Mouse (Mus musculus): Measurements from ENCODE around the gene Fars2. TPM values are rescaled to one million over a fixed set of nuclear protein-coding genes. Genes with fewer than 3 reads are reported as not detected.

The Fars2 gene
- polyA plus RNA-seq, 1 experiment from 2014 or later: 33.0 TPM

DNA sequence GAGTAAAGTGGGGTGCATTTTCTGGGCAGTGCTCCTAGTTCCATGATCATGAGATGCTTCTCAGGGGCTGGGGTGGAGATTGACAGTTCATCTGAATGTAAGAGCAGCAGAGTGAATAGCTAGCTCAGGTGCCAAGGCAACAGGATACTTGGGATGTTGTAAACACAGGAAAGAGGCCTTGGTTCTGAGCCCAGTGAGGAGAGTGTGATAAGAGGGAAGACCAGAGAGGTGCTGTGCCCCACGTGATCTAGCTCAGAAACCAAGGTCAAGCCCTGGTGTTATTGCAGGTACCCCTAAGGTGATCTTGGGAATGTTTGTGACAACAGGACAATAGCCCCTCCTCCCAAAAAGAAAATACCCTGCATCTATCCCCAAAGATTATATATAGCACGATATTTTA lies 372.2 kb downstream of the Fars2 start:
- Histone ChIP-seq H3K9me3 (ENCODE audit: control insufficient read depth, low read length) (no peaks in the 10 kb centered on the region), H3K27ac (replicated peaks; ENCODE audit: low read depth, low read length) (no peak overlapping the region), H3K27me3 (ENCODE audit: control insufficient read depth, insufficient read depth, low read length) (no peaks in the 10 kb centered on the region), H3K9ac (replicated peaks; ENCODE audit: low read length) (no peak overlapping the region), H3K4me3 (replicated peaks; ENCODE audit: low read depth, low read length) (no peak overlapping the region), H3K36me3 (ENCODE audit: control insufficient read depth, insufficient read depth, low read length) (no peaks in the 10 kb centered on the region), H3K4me1 (ENCODE audit: control insufficient read depth, insufficient read depth, low read length) (peaks cover 6% of the 10 kb centered on the region; the same call in 1 of the 2 replicates), H3K4me2 (ENCODE audit: low read length) (no peak overlapping the region)
- ATAC-seq (ENCODE audit: low FRiP score, low TSS enrichment): no peak
- no peak for DNase-seq
- WGBS: 86% methylated on average over 2 of the region's 2 CpGs

DNA sequence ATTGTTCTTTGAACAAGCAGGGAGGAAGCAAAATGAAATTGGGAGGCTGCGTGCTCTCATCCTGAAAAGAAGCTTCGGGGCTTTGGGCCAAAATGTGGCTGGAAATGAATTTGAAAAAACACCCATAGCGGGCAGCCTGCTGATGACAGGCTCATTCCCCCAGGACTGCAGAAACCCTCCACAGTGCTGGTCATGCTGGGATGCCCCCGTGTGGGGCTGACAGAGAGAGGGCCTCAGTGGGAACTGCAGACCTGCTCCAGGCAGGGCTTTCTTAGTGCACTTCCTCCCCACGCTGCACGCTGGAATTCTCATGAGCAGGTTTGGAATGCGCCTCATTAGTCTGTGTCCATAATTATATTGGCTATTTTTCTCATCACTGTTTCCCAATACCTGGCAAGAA lies 373.4 kb downstream of the Fars2 start:
- ATAC-seq (ENCODE audit: low FRiP score, low TSS enrichment): no peak
- Histone ChIP-seq H3K4me3 (replicated peaks; ENCODE audit: low read depth, low read length) (no peak overlapping the region), H3K27ac (replicated peaks; ENCODE audit: low read depth, low read length) (no peak overlapping the region), H3K36me3 (ENCODE audit: control insufficient read depth, insufficient read depth, low read length) (no peaks in the 10 kb centered on the region), H3K4me2 (ENCODE audit: low read length) (no peak overlapping the region), H3K9me3 (ENCODE audit: control insufficient read depth, low read length) (no peaks in the 10 kb centered on the region), H3K4me1 (ENCODE audit: control insufficient read depth, insufficient read depth, low read length) (peaks cover 6% of the 10 kb centered on the region; the same call in 1 of the 2 replicates), H3K9ac (replicated peaks; ENCODE audit: low read length) (no peak overlapping the region), H3K27me3 (ENCODE audit: control insufficient read depth, insufficient read depth, low read length) (no peaks in the 10 kb centered on the region)
- 53% methylated on average over 7 of the region's 7 CpGs for WGBS
- peak; percentile 30 for DNase-seq

DNA sequence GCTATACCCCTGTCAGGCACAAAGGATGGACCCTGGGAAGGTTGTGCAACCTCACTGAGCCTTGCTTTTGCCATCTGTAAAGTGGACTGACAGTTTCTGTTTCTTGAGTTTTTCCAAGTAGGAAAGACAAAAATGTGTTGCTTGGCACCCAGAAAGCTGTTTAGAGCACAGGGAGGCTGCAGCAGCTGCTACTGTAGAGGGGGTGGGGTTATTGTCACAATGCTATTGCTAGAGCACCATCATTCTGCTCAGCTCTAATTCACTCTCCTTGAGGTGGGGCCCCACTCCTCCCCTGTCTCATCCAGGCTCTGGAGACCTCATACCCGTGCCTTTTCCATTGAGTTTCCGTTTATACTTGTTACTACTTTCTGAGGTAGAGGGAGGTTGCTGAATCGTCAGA lies 375.2 kb downstream of the Fars2 start:
- H3K4me1 ChIP-seq (ENCODE audit: control insufficient read depth, insufficient read depth, low read length): peaks cover 6% of the 10 kb centered on the region; the same call in 1 of the 2 replicates
- H3K9ac ChIP-seq (replicated peaks; ENCODE audit: low read length): no peak overlapping the region
- no peaks in the 10 kb centered on the region for H3K36me3 ChIP-seq (ENCODE audit: control insufficient read depth, insufficient read depth, low read length)
- H3K9me3 ChIP-seq (ENCODE audit: control insufficient read depth, low read length): no peaks in the 10 kb centered on the region
- H3K4me3 ChIP-seq (replicated peaks; ENCODE audit: low read depth, low read length): no peak overlapping the region
- no peaks in the 10 kb centered on the region for H3K27me3 ChIP-seq (ENCODE audit: control insufficient read depth, insufficient read depth, low read length)
- WGBS: 84% methylated on average over 3 of the region's 3 CpGs
- ATAC-seq (ENCODE audit: low FRiP score, low TSS enrichment) (no peak), DNase-seq (no peak)
- H3K27ac ChIP-seq (replicated peaks; ENCODE audit: low read depth, low read length): no peak overlapping the region
- H3K4me2 ChIP-seq (ENCODE audit: low read length): no peak overlapping the region

DNA sequence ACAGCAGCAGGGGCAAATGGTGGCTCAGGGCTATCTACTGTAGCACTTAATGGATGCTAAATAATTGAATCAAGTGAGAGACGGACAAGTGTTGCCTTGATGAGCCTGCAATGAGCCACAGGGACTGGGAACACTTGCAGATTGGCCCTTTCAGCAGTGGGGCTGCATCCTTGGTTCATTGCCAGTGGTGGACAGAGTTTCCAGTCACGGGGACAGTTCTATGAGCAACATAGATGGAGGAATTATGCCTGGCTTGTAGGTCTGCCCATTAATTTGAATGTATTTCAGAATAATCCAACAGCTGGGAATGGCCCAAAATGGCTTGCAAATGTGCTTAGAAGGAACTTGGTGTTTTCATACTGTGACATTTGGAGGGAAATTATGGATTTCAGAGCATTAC lies 376.1 kb downstream of the Fars2 start:
- Histone ChIP-seq H3K9me3 (ENCODE audit: control insufficient read depth, low read length) (no peaks in the 10 kb centered on the region), H3K36me3 (ENCODE audit: control insufficient read depth, insufficient read depth, low read length) (no peaks in the 10 kb centered on the region), H3K27ac (replicated peaks; ENCODE audit: low read depth, low read length) (no peak overlapping the region), H3K9ac (replicated peaks; ENCODE audit: low read length) (no peak overlapping the region), H3K27me3 (ENCODE audit: control insufficient read depth, insufficient read depth, low read length) (no peaks in the 10 kb centered on the region), H3K4me3 (replicated peaks; ENCODE audit: low read depth, low read length) (no peak overlapping the region), H3K4me1 (ENCODE audit: control insufficient read depth, insufficient read depth, low read length) (peaks cover 6% of the 10 kb centered on the region; the same call in 1 of the 2 replicates), H3K4me2 (ENCODE audit: low read length) (no peak overlapping the region)
- 52% methylated on average over 2 of the region's 2 CpGs for WGBS
- no peak for ATAC-seq (ENCODE audit: low FRiP score, low TSS enrichment)
- peak; percentile 17 for DNase-seq

DNA sequence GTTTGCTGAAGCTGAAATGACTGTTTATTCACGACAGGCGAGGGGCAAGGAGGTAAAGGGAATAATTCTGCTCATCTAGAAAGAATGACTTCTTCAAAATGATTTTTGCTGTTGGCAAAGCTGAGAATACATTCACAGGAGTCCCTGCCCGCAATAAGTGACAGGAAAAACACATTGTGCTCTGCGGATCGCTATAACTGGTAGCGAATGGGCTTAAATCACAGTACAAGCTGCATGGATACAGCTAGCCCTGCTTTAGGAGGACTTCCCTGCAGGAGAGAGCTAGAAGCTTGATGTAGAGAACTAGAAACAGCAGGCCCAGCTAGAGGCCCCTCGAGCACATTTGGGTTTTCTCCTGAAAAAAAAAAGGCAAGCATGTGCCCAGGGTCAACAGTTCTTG lies 376.6 kb downstream of the Fars2 start:
- 88% methylated on average over 7 of the region's 7 CpGs for WGBS
- peaks cover 6% of the 10 kb centered on the region; the same call in 1 of the 2 replicates for H3K4me1 ChIP-seq (ENCODE audit: control insufficient read depth, insufficient read depth, low read length)
- H3K9ac ChIP-seq (replicated peaks; ENCODE audit: low read length): no peak overlapping the region
- no peak for ATAC-seq (ENCODE audit: low FRiP score, low TSS enrichment)
- no peaks in the 10 kb centered on the region for H3K27me3 ChIP-seq (ENCODE audit: control insufficient read depth, insufficient read depth, low read length)
- H3K4me2 ChIP-seq (ENCODE audit: low read length): no peak overlapping the region
- H3K9me3 ChIP-seq (ENCODE audit: control insufficient read depth, low read length): no peaks in the 10 kb centered on the region
- no peak for DNase-seq
- no peak overlapping the region for H3K27ac ChIP-seq (replicated peaks; ENCODE audit: low read depth, low read length)
- no peaks in the 10 kb centered on the region for H3K36me3 ChIP-seq (ENCODE audit: control insufficient read depth, insufficient read depth, low read length)
- no peak overlapping the region for H3K4me3 ChIP-seq (replicated peaks; ENCODE audit: low read depth, low read length)

DNA sequence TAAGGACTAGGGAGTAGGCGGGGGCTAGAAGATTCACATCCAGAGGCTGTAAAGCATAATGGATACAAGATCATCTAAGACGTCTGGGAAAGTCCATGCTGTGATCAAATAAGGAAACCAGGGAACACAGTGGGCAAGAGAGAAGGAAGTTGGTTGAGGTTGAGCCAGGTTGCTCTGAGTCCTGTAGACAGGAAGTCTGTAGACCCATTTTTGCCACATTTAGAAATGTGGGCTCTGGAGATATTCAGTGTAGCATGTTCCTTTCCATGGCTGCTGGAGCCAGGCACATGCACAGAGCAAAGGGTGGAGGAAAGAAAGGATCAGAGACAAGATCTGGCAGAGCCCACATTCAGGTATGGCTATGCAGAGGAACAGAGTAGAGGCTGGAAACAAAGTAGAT lies 378.8 kb downstream of the Fars2 start:
- H3K9ac ChIP-seq (replicated peaks; ENCODE audit: low read length): no peak overlapping the region
- 92% methylated on average over 2 of the region's 2 CpGs for WGBS
- H3K36me3 ChIP-seq (ENCODE audit: control insufficient read depth, insufficient read depth, low read length): no peaks in the 10 kb centered on the region
- ATAC-seq (ENCODE audit: low FRiP score, low TSS enrichment) (no peak), DNase-seq (no peak)
- no peaks in the 10 kb centered on the region for H3K27me3 ChIP-seq (ENCODE audit: control insufficient read depth, insufficient read depth, low read length)
- no peak overlapping the region for H3K4me3 ChIP-seq (replicated peaks; ENCODE audit: low read depth, low read length)
- H3K27ac ChIP-seq (replicated peaks; ENCODE audit: low read depth, low read length): no peak overlapping the region
- no peak overlapping the region for H3K4me2 ChIP-seq (ENCODE audit: low read length)
- no peaks in the 10 kb centered on the region for H3K4me1 ChIP-seq (ENCODE audit: control insufficient read depth, insufficient read depth, low read length)
- H3K9me3 ChIP-seq (ENCODE audit: control insufficient read depth, low read length): no peaks in the 10 kb centered on the region

DNA sequence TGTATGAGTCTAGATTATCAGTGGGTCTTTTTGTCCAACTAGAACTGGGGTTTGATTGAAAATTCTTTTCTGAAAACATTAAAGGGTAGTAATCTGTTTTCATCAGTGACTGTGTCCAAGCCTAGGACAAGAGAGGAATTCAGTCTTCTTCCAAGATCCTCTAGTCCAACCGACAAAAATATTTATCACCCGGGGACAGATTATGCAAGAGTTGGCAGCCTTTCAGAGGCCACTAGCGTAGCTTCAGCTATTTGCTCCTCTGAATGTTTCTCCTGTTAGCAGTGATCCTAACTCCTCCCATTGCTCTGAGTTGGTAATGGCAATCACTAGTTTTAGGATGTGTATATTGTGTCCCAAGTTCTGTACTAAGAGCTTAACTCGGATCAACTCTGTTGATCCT lies 380.1 kb downstream of the Fars2 start:
- no peak overlapping the region for H3K4me3 ChIP-seq (replicated peaks; ENCODE audit: low read depth, low read length)
- WGBS: 80% methylated on average over 4 of the region's 4 CpGs
- H3K4me1 ChIP-seq (ENCODE audit: control insufficient read depth, insufficient read depth, low read length): no peaks in the 10 kb centered on the region
- no peak for DNase-seq
- no peaks in the 10 kb centered on the region for H3K27me3 ChIP-seq (ENCODE audit: control insufficient read depth, insufficient read depth, low read length)
- no peak for ATAC-seq (ENCODE audit: low FRiP score, low TSS enrichment)
- no peaks in the 10 kb centered on the region for H3K9me3 ChIP-seq (ENCODE audit: control insufficient read depth, low read length)
- H3K4me2 ChIP-seq (ENCODE audit: low read length): no peak overlapping the region
- no peak overlapping the region for H3K27ac ChIP-seq (replicated peaks; ENCODE audit: low read depth, low read length)
- no peak overlapping the region for H3K9ac ChIP-seq (replicated peaks; ENCODE audit: low read length)
- H3K36me3 ChIP-seq (ENCODE audit: control insufficient read depth, insufficient read depth, low read length): no peaks in the 10 kb centered on the region

DNA sequence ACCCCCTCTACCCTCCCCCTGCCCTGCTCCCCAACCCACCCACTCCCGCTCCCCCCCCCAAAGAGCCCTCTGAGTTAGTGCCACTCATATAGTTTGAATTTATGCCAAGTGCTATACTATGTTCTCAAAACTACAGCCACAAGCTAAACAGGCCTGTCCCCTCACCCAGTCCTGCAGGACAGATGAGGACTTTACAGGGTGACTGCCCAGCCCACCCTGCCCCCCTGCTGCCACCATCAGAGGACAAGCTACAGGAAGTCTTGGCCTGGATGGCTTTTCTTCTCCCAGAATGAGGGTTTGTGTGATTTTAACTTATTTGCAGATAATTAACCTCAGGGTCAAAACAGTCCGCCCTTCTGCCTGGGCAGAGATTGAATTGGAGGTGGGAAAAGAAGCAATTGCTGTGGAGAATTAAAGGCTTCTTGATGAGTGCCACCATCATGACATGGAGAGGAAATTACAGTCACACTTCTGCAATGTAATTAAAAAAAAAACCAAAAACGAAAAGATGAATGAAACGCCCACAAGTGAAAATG lies 383.2 kb downstream of the Fars2 start:
- Histone ChIP-seq H3K9ac (replicated peaks; ENCODE audit: low read length) (no peak overlapping the region), H3K4me1 (ENCODE audit: control insufficient read depth, insufficient read depth, low read length) (no peaks in the 10 kb centered on the region), H3K9me3 (ENCODE audit: control insufficient read depth, low read length) (no peaks in the 10 kb centered on the region), H3K4me2 (ENCODE audit: low read length) (no peak overlapping the region), H3K36me3 (ENCODE audit: control insufficient read depth, insufficient read depth, low read length) (no peaks in the 10 kb centered on the region), H3K27ac (replicated peaks; ENCODE audit: low read depth, low read length) (no peak overlapping the region), H3K4me3 (replicated peaks; ENCODE audit: low read depth, low read length) (no peak overlapping the region), H3K27me3 (ENCODE audit: control insufficient read depth, insufficient read depth, low read length) (no peaks in the 10 kb centered on the region)
- DNase-seq: no peak
- WGBS: 81% methylated on average over 4 of the region's 4 CpGs
- ATAC-seq (ENCODE audit: low FRiP score, low TSS enrichment): no peak

DNA sequence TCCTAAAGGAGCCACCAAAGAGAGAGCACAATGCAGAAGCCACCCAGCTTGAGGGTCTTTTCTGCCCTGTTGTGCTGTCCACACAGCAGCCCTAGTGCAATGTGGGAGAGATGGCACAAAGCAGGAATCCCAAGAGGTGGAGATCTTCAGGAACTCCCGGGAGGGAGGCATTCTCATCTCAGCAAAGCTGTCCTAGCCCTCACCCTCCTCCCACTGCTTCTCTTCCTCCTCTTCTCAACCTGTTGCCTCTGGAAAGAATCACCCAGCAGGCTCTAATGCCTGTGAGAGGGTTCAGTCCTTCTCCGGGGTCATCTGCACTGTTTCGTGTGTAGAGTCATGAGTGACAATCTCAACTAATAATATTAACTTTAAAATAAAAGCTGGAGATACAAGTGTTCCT lies 386.3 kb downstream of the Fars2 start:
- Histone ChIP-seq H3K9ac (replicated peaks; ENCODE audit: low read length) (no peak overlapping the region), H3K4me2 (ENCODE audit: low read length) (no peak overlapping the region), H3K4me1 (ENCODE audit: control insufficient read depth, insufficient read depth, low read length) (no peaks in the 10 kb centered on the region), H3K27ac (replicated peaks; ENCODE audit: low read depth, low read length) (no peak overlapping the region), H3K36me3 (ENCODE audit: control insufficient read depth, insufficient read depth, low read length) (no peaks in the 10 kb centered on the region), H3K27me3 (ENCODE audit: control insufficient read depth, insufficient read depth, low read length) (no peaks in the 10 kb centered on the region), H3K9me3 (ENCODE audit: control insufficient read depth, low read length) (no peaks in the 10 kb centered on the region), H3K4me3 (replicated peaks; ENCODE audit: low read depth, low read length) (no peak overlapping the region)
- no peak for ATAC-seq (ENCODE audit: low FRiP score, low TSS enrichment)
- WGBS: 88% methylated on average over 3 of the region's 3 CpGs
- DNase-seq: no peak
